Comparison of ENCODE assay signal across 31 mouse cellular contexts in genomic region chr2:153506385-153506784, GRCm38 (mm10). TPM values are rescaled to one million over a fixed set of nuclear protein-coding genes. Genes with fewer than 3 reads are reported as not detected.
"Had no signal": no experiment of that assay in that cellular context is flagged by ENCODE, and none has a peak within 500 bp of the region (broad histone marks: within the 10 kb centered on the region; RNA-seq: fewer than 3 reads in every experiment).

No protein-coding gene starts in this region.

- H3K36me3 ChIP-seq: kidney, embryonic 15.5 days; liver, embryonic 15.5 days; lung, embryonic 15.5 days; midbrain, embryonic 13.5 days; neural tube, embryonic 13.5 days had no signal

- H3K4me3 ChIP-seq: kidney, embryonic 15.5 days; liver, embryonic 15.5 days; lung, embryonic 15.5 days; midbrain, embryonic 13.5 days; myocyte; neural tube, embryonic 13.5 days had no signal

- H3K9ac ChIP-seq: kidney, embryonic 15.5 days; liver, embryonic 15.5 days; lung, embryonic 15.5 days; midbrain, embryonic 13.5 days; neural tube, embryonic 13.5 days had no signal

- H3K27me3 ChIP-seq: kidney, embryonic 15.5 days; liver, embryonic 15.5 days; lung, embryonic 15.5 days had no signal

- ATAC-seq: intestine, postnatal 0 days; midbrain, embryonic 13.5 days; midbrain, embryonic 16.5 days had no signal

- H3K27ac ChIP-seq: kidney, embryonic 15.5 days; lung, embryonic 15.5 days; midbrain, embryonic 13.5 days; neural tube, embryonic 13.5 days; stomach, postnatal 0 days had no signal

- DNase-seq: kidney, adult 2 months; kidney, postnatal 10 days; kidney, postnatal 36 days; lung, adult 18-20 months; lung, postnatal 10 days; lung, postnatal 4 days; retina, postnatal 1 day; right cerebral cortex, postnatal 25 days; thymus, adult 2 months; thymus, postnatal 25 days had no signal

- H3K9me3 ChIP-seq: kidney, embryonic 15.5 days; liver, embryonic 15.5 days; lung, embryonic 15.5 days; midbrain, embryonic 13.5 days; neural tube, embryonic 13.5 days had no signal

- H3K4me2 ChIP-seq: kidney, embryonic 15.5 days; liver, embryonic 11.5 days; liver, embryonic 15.5 days; lung, embryonic 15.5 days; midbrain, embryonic 13.5 days; neural tube, embryonic 13.5 days had no signal

RNA-seq across cellular contexts. Expression of gene 4930404H24Rik, which starts 13.8 kb away (rescaled TPM):
- total RNA-seq: layer of hippocampus, postnatal 25 days; left cerebral cortex, postnatal 25 days; megakaryocyte-erythroid progenitor cell, adult 5-6 weeks; monocyte, adult 5-6 weeks; neutrophil, adult 5-6 weeks had no signal
- polyA plus RNA-seq: intestine, embryonic 14.5 days; intestine, postnatal 0 days; kidney, adult 2 months; kidney, embryonic 15.5 days; limb, embryonic 11.5 days; limb, embryonic 14.5 days; liver, embryonic 11.5 days; liver, embryonic 15.5 days; lung, embryonic 15.5 days; midbrain, embryonic 13.5 days; midbrain, embryonic 16.5 days; myocyte; neural tube, embryonic 13.5 days; small intestine, adult 2 months; spleen, adult 2 months; stomach, embryonic 14.5 days; stomach, postnatal 0 days; thymus, adult 2 months had no signal
